Mouse (Mus musculus) cerebellum, adult 11 months (tissue): ENCODE data around the gene Lrp8.

Source experiments
- DNase-seq: peaks from one replicate; pipeline ENCODE4 v3.0.0; 2022

Lrp8 gene

DNA sequence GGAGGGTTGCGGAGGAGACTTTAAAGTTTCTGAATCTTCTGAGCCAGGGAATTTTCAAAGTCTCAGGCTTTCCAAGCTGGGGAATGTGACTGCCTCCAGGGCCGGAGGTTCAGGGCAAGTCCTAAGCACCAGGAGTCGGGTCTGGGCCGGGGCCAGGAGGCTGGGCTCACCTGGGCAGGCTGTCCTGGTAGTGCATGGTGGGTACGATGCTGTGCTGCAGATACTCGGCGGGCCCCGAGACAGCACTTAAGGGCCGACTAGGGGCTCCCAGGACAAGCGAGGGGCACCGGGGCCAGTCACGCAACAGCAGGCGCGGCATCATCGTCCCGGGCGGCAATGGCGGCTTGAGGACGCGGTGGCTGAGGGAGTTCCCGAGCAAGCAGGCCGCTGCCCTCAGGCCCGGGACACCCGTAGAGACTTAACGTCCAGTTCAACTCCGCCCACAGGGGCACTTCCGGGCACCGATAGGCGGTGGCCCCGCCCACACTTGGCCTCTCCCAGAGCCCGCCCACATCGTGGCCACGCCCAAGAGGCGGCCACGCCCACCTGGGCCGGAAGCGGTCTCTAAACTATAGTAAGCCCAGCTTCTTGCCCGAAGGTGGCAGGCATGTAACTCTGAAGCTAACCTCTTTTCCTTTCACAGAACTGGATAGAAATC is 121.2 kb downstream of the Lrp8 start, which contains the start of gene Cpt2:
Cpt2 (minus strand) TSS at position 466 of the 658 bp plus-strand sequence.
- peak; percentile 82 for DNase-seq

GRCm38 (mm10) chr4:107923803-107924194 is 121.7 kb downstream of the Lrp8 start:
- no peak for DNase-seq
